Mouse (Mus musculus): ENCODE measurements at regions not wholly inside any gene's neighbourhood (a gene's known extent, or its start where the extent isn't known, plus 50 kb on each side); places are given as distances from the start of the nearest gene placed in this dataset.

- H3K4me1 ChIP-seq (ENCODE audit: control insufficient read depth, insufficient read depth, low read depth, low read length), result no peaks in the 10 kb centered on the region
- no peak for ATAC-seq
Measured at GRCm38 (mm10) chr13:38281712-38282111, 63.2 kb upstream of the Bmp6 start.

DNA sequence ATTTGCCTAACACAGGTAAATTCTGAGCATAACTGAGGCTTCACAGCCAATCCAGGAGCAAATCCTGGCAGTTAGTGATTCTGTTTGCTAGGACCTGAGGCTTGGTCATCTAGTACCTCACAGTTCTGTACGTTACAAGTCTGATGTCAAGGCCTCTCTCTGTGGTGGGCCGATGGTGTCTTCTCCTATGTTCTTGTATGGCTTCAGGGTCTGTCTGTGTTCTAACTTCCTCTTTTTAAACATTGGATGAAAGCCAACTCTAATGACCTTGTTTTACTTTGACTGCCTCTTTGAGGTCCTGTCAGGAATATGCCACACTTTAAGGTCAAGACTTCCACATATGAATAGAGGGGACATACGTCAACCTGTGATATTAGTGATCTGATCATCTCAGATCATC, 56.9 kb upstream of the Bmp6 start:
- Histone ChIP-seq H3K27me3 (replicated peaks; ENCODE audit: control insufficient read depth, insufficient read depth, low read length) (no peaks in the 10 kb centered on the region), H3K9me3 (ENCODE audit: control insufficient read depth, low read length) (no peaks in the 10 kb centered on the region), H3K36me3 (ENCODE audit: control insufficient read depth, insufficient read depth, low read length) (no peaks in the 10 kb centered on the region), H3K27ac (ENCODE audit: low read depth, low read length) (no peak overlapping the region), H3K4me3 (ENCODE audit: low read length) (no peak overlapping the region), H3K4me1 (ENCODE audit: control insufficient read depth, insufficient read depth, low read depth, low read length) (peaks cover 3% of the 10 kb centered on the region; the same call in 1 of the 2 replicates), H3K9ac (ENCODE audit: low read depth, low read length) (no peak overlapping the region), H3K4me2 (ENCODE audit: low read length) (no peak overlapping the region)
- 90% methylated on average over 3 of the region's 3 CpGs for WGBS
- ATAC-seq, result no peak

More at GRCm38 (mm10) chr13:38281712-38282111, 63.2 kb upstream of the Bmp6 start:
- H3K4me3 ChIP-seq (ENCODE audit: low read length), result no peak overlapping the region
- no peaks in the 10 kb centered on the region for H3K36me3 ChIP-seq (ENCODE audit: control insufficient read depth, insufficient read depth, low read length)
- WGBS, result 91% methylated on average over 5 of the region's 5 CpGs
- no peak overlapping the region for H3K9ac ChIP-seq (ENCODE audit: low read depth, low read length)
- no peak overlapping the region for H3K27ac ChIP-seq (ENCODE audit: low read depth, low read length)
- H3K27me3 ChIP-seq (replicated peaks; ENCODE audit: control insufficient read depth, insufficient read depth, low read length), result no peaks in the 10 kb centered on the region
- H3K9me3 ChIP-seq (ENCODE audit: control insufficient read depth, low read length), result no peaks in the 10 kb centered on the region
- no peak overlapping the region for H3K4me2 ChIP-seq (ENCODE audit: low read length)

- H3K4me1 ChIP-seq (ENCODE audit: control insufficient read depth, insufficient read depth, low read depth, low read length), result peaks cover 3% of the 10 kb centered on the region; the same call in 1 of the 2 replicates
- no peaks in the 10 kb centered on the region for H3K9me3 ChIP-seq (ENCODE audit: control insufficient read depth, low read length)
- no peak overlapping the region for H3K27ac ChIP-seq (ENCODE audit: low read depth, low read length)
- no peak overlapping the region for H3K9ac ChIP-seq (ENCODE audit: low read depth, low read length)
- WGBS, result 84% methylated on average over 14 of the region's 14 CpGs
- no peak for ATAC-seq
- H3K4me3 ChIP-seq (ENCODE audit: low read length), result no peak overlapping the region
- no peaks in the 10 kb centered on the region for H3K27me3 ChIP-seq (replicated peaks; ENCODE audit: control insufficient read depth, insufficient read depth, low read length)
- H3K36me3 ChIP-seq (ENCODE audit: control insufficient read depth, insufficient read depth, low read length), result no peaks in the 10 kb centered on the region
- no peak overlapping the region for H3K4me2 ChIP-seq (ENCODE audit: low read length)
Measured at GRCm38 (mm10) chr13:38288572-38289440, 56.1 kb upstream of the Bmp6 start.

DNA sequence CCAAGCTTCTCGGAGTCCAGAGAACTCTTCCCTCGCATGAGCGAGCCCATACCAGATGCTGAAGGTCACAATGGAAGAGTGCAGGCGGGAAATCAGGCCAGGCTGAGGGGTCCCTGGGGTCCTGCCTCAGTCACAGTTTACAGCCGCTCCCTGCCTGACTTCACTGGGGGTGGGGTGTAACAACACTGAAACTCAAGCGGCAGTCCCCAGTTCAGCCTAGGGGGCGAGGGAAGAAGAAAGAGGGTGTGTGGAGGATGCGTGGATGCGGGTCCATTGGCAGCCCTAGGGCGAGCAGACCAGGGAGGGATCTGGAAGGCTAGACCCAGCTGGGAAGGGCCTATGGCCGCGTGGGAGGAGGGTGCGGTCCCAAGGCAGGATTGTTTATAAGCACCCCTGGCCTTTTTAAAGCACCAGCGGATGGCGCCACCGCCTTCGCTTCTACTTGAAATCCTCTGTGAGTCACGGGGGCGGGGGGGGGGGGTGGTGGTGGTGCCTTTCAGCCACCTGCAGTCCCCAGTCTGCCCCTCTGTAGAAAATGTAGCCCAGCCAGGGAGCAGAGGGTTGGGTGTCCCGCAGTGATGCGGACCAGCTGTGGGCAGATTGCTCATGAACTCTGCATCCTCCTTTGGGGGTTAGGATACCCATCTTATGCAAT, 54.5 kb upstream of the Bmp6 start:
- Histone ChIP-seq H3K9ac (ENCODE audit: low read depth, low read length) (peak overlapping the region; percentile 27; the same call in 1 of the 2 replicates), H3K36me3 (ENCODE audit: control insufficient read depth, insufficient read depth, low read length) (no peaks in the 10 kb centered on the region), H3K27ac (ENCODE audit: low read depth, low read length) (no peak overlapping the region), H3K9me3 (ENCODE audit: control insufficient read depth, low read length) (no peaks in the 10 kb centered on the region), H3K27me3 (replicated peaks; ENCODE audit: control insufficient read depth, insufficient read depth, low read length) (no peaks in the 10 kb centered on the region), H3K4me2 (ENCODE audit: low read length) (peak overlapping the region; percentile 38), H3K4me3 (ENCODE audit: low read length) (no peak overlapping the region), H3K4me1 (ENCODE audit: control insufficient read depth, insufficient read depth, low read depth, low read length) (peaks cover 3% of the 10 kb centered on the region; the same call in 1 of the 2 replicates)
- ATAC-seq, result no peak
- 30% methylated on average over 15 of the region's 21 CpGs for WGBS

GRCm38 (mm10) chr13:38291487-38291886, 53.4 kb upstream of the Bmp6 start:
- Histone ChIP-seq H3K27me3 (replicated peaks; ENCODE audit: control insufficient read depth, insufficient read depth, low read length) (no peaks in the 10 kb centered on the region), H3K4me1 (ENCODE audit: control insufficient read depth, insufficient read depth, low read depth, low read length) (peaks cover 3% of the 10 kb centered on the region; the same call in 1 of the 2 replicates), H3K36me3 (ENCODE audit: control insufficient read depth, insufficient read depth, low read length) (no peaks in the 10 kb centered on the region), H3K4me3 (ENCODE audit: low read length) (no peak overlapping the region), H3K27ac (ENCODE audit: low read depth, low read length) (no peak overlapping the region), H3K9ac (ENCODE audit: low read depth, low read length) (no peak overlapping the region), H3K4me2 (ENCODE audit: low read length) (no peak overlapping the region), H3K9me3 (ENCODE audit: control insufficient read depth, low read length) (no peaks in the 10 kb centered on the region)
- WGBS, result 92% methylated on average over 4 of the region's 4 CpGs
- ATAC-seq, result no peak
